9 mouse cellular contexts compared by ENCODE assay signal in the genomic region with DNA sequence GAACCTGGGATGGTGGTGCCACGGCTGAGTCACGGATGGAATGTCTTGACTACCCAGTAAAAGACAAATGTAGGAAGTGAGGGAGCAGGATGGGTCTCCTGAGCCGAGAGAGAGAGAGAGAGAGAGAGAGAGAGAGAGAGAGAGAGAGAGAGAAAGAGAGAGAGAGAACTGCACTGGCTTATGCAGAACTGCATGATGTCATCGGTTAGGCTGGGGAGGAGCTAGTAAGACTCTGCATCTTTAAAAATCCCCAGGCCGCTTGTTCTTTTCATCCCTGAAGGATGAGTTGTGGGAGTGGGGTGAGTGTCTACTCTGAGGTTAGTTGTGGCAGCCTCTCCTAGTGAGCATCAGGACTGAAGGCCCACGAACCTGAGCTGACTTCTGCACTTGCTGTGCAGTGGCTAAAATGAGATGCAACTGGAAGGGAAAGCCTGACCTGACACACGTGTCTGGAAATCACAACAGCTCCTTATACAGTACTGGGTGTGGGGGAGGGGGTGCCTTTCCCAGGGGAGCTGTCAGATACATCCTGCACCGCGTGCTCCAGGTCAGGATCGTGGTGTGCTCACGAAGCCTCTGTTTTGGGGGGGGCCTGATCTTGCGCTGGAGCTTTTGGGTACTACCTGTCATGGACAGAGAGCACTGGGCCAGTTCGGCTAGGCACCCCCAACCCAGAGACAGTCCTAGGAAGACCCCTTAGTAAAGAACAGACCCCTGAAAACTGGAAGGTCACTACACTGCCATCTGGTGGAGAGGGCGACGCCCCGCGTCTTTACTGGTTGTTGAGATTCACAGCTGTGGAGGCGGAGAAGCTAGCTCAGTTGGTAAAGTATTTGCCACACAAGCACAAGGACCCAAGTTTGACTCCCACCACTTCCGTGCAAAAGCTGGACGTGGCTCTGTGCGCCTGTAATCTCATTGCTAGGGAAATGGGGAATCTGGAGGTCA. TPM values are rescaled to one million over a fixed set of nuclear protein-coding genes. Genes with fewer than 3 reads are reported as not detected.
DNase-seq lines count a peak whose midpoint lies in the region; ATAC-seq and TF ChIP-seq lines count a peak whose summit lies in the region.
"Had no signal": no experiment of that assay in that cellular context is flagged by ENCODE, and none has a peak within 500 bp of the region (broad histone marks: within the 10 kb centered on the region; RNA-seq: fewer than 3 reads in every experiment).

No protein-coding gene starts in this region.

- peak; percentile 65 for DNase-seq in intestine, embryonic 14.5 days (ENCODE audit: low spot score)
- DNase-seq in thymus, adult 2 months, result peak; percentile 40
- no peak for DNase-seq in thymus, adult 18-20 months
- DNase-seq in right cerebral cortex, postnatal 14 days, result no peak

- no peak overlapping the region for H3K4me2 ChIP-seq in intestine, embryonic 14.5 days (ENCODE audit: low read length)
- H3K4me2 ChIP-seq in intestine, embryonic 16.5 days (ENCODE audit: low read depth, low read length), result no peak overlapping the region
- no peak overlapping the region for H3K4me2 ChIP-seq in intestine, postnatal 0 days (replicated peaks; ENCODE audit: low read depth)

- peak; percentile 71; the same call in 1 of the 2 replicates for TF ChIP-seq CTCF in thymus, adult 2 months (IDR thresholded peaks at IDR 0.05; ENCODE audit: borderline replicate concordance, control insufficient read depth, extremely low read depth, insufficient read depth, low read length, poor library complexity)
- TF ChIP-seq CTCF in intestine, postnatal 0 days (IDR thresholded peaks at IDR 0.05; ENCODE audit: low read depth), result peak; percentile 61

- no peaks in the 10 kb centered on the region for H3K9me3 ChIP-seq in intestine, embryonic 14.5 days (ENCODE audit: control insufficient read depth, low read length)
- no peaks in the 10 kb centered on the region for H3K9me3 ChIP-seq in intestine, embryonic 16.5 days (ENCODE audit: control insufficient read depth, low read length)
- H3K9me3 ChIP-seq in intestine, postnatal 0 days (ENCODE audit: control insufficient read depth), result no peaks in the 10 kb centered on the region

- 45% methylated on average over 21 of the region's 21 CpGs for WGBS in intestine, embryonic 14.5 days
- WGBS in intestine, embryonic 16.5 days, result 50% methylated on average over 21 of the region's 21 CpGs
- WGBS in thymus, adult 2 months, result 63% methylated on average over 21 of the region's 21 CpGs
- WGBS in intestine, postnatal 0 days, result 52% methylated on average over 21 of the region's 21 CpGs

- H3K4me3 ChIP-seq in intestine, embryonic 14.5 days (ENCODE audit: low read depth, low read length), result no peak overlapping the region
- no peak overlapping the region for H3K4me3 ChIP-seq in intestine, embryonic 16.5 days (ENCODE audit: low read length)
- H3K4me3 ChIP-seq in thymus, adult 2 months (ENCODE audit: control insufficient read depth, insufficient read depth, low read length), result no peak overlapping the region
- H3K4me3 ChIP-seq in intestine, postnatal 0 days (ENCODE audit: low read depth, low read length), result no peak overlapping the region

- H3K36me3 ChIP-seq in intestine, embryonic 14.5 days (ENCODE audit: control insufficient read depth, insufficient read depth, low read length), result no peaks in the 10 kb centered on the region
- H3K36me3 ChIP-seq in intestine, embryonic 16.5 days (ENCODE audit: control insufficient read depth, insufficient read depth, low read length), result no peaks in the 10 kb centered on the region
- H3K36me3 ChIP-seq in thymus, adult 2 months (ENCODE audit: control insufficient read depth, insufficient read depth, low read length), result no peaks in the 10 kb centered on the region
- no peaks in the 10 kb centered on the region for H3K36me3 ChIP-seq in intestine, postnatal 0 days (ENCODE audit: control insufficient read depth, insufficient read depth)

- no peak overlapping the region for H3K27ac ChIP-seq in intestine, embryonic 14.5 days (ENCODE audit: low read depth)
- H3K27ac ChIP-seq in intestine, embryonic 16.5 days (ENCODE audit: low read length), result no peak overlapping the region
- H3K27ac ChIP-seq in thymus, adult 2 months (ENCODE audit: control insufficient read depth, insufficient read depth, low read length), result no peak overlapping the region
- no peak overlapping the region for H3K27ac ChIP-seq in intestine, postnatal 0 days (ENCODE audit: low read depth, low read length)

- H3K9ac ChIP-seq in intestine, embryonic 14.5 days (ENCODE audit: low read length), result no peak overlapping the region
- no peak overlapping the region for H3K9ac ChIP-seq in intestine, embryonic 16.5 days (ENCODE audit: low read depth, low read length)
- H3K9ac ChIP-seq in intestine, postnatal 0 days (ENCODE audit: low read depth, low read length), result no peak overlapping the region

- H3K27me3 ChIP-seq in intestine, embryonic 14.5 days (replicated peaks; ENCODE audit: control insufficient read depth, insufficient read depth, low read length), result no peaks in the 10 kb centered on the region
- H3K27me3 ChIP-seq in intestine, embryonic 16.5 days (replicated peaks; ENCODE audit: control insufficient read depth, insufficient read depth, low read length), result no peaks in the 10 kb centered on the region
- H3K27me3 ChIP-seq in thymus, adult 2 months (ENCODE audit: control insufficient read depth, insufficient read depth, low read length), result no peaks in the 10 kb centered on the region
- H3K27me3 ChIP-seq in intestine, postnatal 0 days (replicated peaks; ENCODE audit: control insufficient read depth, insufficient read depth, low read length), result no peaks in the 10 kb centered on the region; the same call in 1 of the 2 replicates

- no peaks in the 10 kb centered on the region for H3K4me1 ChIP-seq in intestine, embryonic 14.5 days (replicated peaks; ENCODE audit: control insufficient read depth, insufficient read depth, low read length)
- no peaks in the 10 kb centered on the region for H3K4me1 ChIP-seq in intestine, embryonic 16.5 days (ENCODE audit: control insufficient read depth, insufficient read depth, low read length)
- H3K4me1 ChIP-seq in thymus, adult 2 months (replicated peaks; ENCODE audit: control insufficient read depth, insufficient read depth, low read length), result peaks cover 32% of the 10 kb centered on the region
- no peaks in the 10 kb centered on the region for H3K4me1 ChIP-seq in intestine, postnatal 0 days (replicated peaks; ENCODE audit: control insufficient read depth, insufficient read depth, low read length)

- ATAC-seq in intestine, embryonic 14.5 days (replicated peaks; ENCODE audit: low FRiP score, low TSS enrichment, low read depth), result 0 out of 2 replicates have a peak, but pooled peaks have one; percentile 20
- no peak for ATAC-seq in intestine, embryonic 16.5 days
- 0 out of 2 replicates have a peak, but pooled peaks have one; percentile 25 for ATAC-seq in intestine, postnatal 0 days
- no peak for ATAC-seq in inflammation-experienced regulatory T-cells, adult 6 months
- no peak for ATAC-seq in granulocyte monocyte progenitor cell, adult 5-6 weeks (replicated peaks; ENCODE audit: poor library complexity, severe bottlenecking)
- ATAC-seq: Patski had no signal

- TF ChIP-seq POLR2A in thymus, adult 2 months (IDR thresholded peaks at IDR 0.05; ENCODE audit: control insufficient read depth, extremely low read depth, insufficient read depth, low read length, poor library complexity), result no peak

RNA-seq across cellular contexts. Expression of a gene that starts 16.8 kb away (rescaled TPM):
- 1.3 and 1.5 TPM in 2 replicates for polyA plus RNA-seq in intestine, embryonic 14.5 days (2014; fragmentation: Nextera tagmentation; extraction: Ambion mirVana)
- 0.87 and 1.0 TPM in 2 replicates for polyA plus RNA-seq in intestine, embryonic 16.5 days (2015; fragmentation: Nextera tagmentation; extraction: Ambion mirVana)
- polyA plus RNA-seq in thymus, adult 2 months (2012; rRNA removed), result 30.1 and 35.6 TPM in 2 replicates
- 0.26 and 0.38 TPM in 2 replicates for polyA plus RNA-seq in intestine, postnatal 0 days (2015; fragmentation: Nextera tagmentation; extraction: Ambion mirVana)
- not detected for polyA plus RNA-seq in inflammation-experienced regulatory T-cells, adult 6 months (2017; shearing (Covaris generic))
- total RNA-seq in granulocyte monocyte progenitor cell, adult 5-6 weeks (2014; fragmentation: Nextera tagmentation), result not detected in 2 replicates
- not detected in 2 replicates for total RNA-seq in granulocyte monocyte progenitor cell, adult 5-6 weeks (2017)
- polyA plus RNA-seq: Patski had no signal

Comparison
In these comparisons a context has a peak if more than half of its experiments do, and no peak if none do; other contexts are left out.
1. ATAC-seq: peak in intestine, embryonic 14.5 days (single experiment) and intestine, postnatal 0 days (single experiment); none in intestine, embryonic 16.5 days (single experiment), inflammation-experienced regulatory T-cells, adult 6 months (single experiment) and granulocyte monocyte progenitor cell, adult 5-6 weeks (single experiment).
2. DNase-seq: peak in intestine, embryonic 14.5 days (single experiment) and thymus, adult 2 months (single experiment); none in thymus, adult 18-20 months (0 of 2) and right cerebral cortex, postnatal 14 days (single experiment).
3. RNA of a gene that starts 16.8 kb away (polyA plus RNA-seq): 30.1 to 35.6 TPM in thymus, adult 2 months; 1.3 to 1.5 TPM in intestine, embryonic 14.5 days, 0.87 to 1.0 TPM in intestine, embryonic 16.5 days, 0.26 to 0.38 TPM in intestine, postnatal 0 days and not detected in inflammation-experienced regulatory T-cells, adult 6 months; every median in the first group is over 10 times any median in the second.